Mouse (Mus musculus): ENCODE measurements around the gene Crip3. TPM values are rescaled to one million over a fixed set of nuclear protein-coding genes. Genes with fewer than 3 reads are reported as not detected.

Gene Crip3
- polyA plus RNA-seq (2012; rRNA removed), result 0.13 and 0.15 TPM in 2 replicates

DNA sequence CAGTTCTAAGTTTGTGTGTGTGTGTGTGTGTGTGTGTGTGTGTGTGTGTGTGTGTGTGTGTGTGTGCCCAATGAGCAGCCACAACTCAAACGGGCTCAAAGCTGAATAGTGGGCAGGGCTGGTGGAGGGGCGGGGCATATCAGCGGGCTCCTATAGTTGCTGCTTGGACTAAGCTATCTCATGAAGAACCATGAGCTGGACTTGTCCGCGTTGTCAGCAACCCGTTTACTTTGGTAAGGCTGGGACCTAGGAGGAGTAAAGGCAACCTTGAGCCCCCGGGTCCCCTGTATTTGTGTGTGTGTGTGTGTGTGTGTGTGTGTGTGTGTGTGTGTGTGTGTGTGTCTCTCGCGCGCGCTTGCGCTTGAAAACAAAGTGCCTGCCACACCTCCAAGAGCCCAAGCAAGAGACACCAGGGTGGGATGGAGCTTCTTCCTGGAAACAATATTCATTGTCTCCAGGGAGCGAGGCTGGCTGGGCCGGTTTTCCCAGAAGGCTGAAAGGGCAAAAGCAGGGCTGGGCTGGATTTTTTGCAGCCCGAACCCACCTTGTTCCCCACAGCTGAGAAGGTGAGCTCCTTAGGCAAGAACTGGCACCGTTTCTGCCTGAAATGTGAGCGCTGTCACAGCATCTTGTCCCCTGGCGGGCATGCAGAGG lies at the start of gene Crip3:
Crip3 (plus strand) TSS at position 166 of the 654 bp plus-strand sequence.

DNA sequence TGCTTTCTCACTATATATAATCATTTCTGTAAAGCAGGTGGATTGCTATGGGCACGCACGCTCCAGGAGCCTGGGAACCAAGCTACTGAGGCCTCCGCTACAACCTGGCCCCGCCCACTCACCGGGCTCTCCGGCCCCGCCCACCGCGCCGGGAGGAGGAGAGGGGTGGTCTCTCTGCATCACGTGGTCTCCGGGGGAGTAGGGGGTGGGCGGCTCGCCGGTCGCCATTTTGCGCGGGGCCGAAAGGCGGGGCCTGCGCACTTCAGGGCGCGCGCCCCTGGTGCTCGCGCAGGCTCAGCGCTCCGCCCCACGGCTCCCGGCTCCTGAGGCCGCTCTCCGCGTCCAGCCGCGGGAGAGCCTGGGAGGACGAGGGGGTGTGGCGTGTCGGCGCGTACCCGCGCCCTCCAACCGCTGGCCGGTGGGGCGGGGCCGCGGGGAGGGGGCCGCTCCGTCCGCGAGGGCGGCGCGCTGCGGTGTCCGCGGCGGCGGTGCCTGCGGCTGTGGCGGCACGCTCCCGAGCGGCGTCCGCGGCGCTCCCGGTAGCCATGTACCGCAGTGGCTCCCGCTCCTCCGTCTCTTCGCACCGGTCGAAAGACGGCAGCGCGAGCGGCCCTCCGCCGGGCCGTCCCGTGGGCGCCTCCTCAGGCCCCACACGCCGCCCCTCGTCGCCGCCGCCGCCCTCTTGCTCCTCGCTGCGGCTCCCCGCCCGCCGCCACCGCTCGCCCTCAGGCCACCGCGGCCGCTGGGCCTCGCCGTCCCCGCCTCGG lies 45.2 kb upstream of the Crip3 start, which contains the start of gene Zfp318:
Zfp318 (plus strand) TSS at position 438 of the 767 bp plus-strand sequence.

DNA sequence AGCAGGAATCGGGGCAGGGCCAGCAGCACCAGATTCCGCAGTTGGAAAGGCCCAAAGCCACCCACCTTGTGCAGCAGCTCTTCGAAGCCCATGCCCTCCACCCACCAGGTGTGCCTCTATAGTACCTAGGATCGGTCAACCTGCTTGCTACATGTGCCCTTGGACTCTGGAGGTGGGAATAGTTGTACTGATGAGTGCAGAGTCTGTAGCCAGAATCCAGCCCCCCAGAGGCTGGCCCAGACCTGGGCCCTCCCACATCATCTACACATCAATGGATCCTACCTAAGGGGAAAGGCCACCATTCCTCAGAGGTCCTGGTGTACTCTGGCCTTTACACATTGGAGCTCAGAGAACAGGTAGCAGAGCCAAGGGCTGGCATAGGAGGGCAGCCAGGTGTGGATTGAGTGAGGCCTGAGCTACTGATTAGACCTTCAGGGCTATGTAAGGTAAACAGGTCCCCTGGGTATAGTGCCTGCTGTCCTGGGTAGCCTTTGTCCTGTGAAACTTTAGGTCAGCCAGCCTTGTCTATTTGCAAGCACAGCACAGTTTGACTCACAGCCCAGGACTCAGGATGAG lies 9.7 kb downstream of the Crip3 start, which contains the start of gene Slc22a7:
Slc22a7 (minus strand) TSS at position 160 of the 576 bp plus-strand sequence.

Other genes starting within 250 kb of the Crip3 start
- gene Polh, start 226.3 kb upstream of the Crip3 start, polyA plus RNA-seq (2012; rRNA removed), result 9.0 and 10.6 TPM in 2 replicates
- 14.0 and 17.2 TPM in 2 replicates for gene Xpo5, start 226.1 kb upstream of the Crip3 start, polyA plus RNA-seq (2012; rRNA removed)
- gene Polr1c, start 180.9 kb upstream of the Crip3 start, polyA plus RNA-seq (2012; rRNA removed), result 39.7 and 46.5 TPM in 2 replicates
- gene Yipf3, start 180.8 kb upstream of the Crip3 start, polyA plus RNA-seq (2012; rRNA removed), result 18.4 and 21.3 TPM in 2 replicates
- gene Lrrc73, start 175.4 kb upstream of the Crip3 start, polyA plus RNA-seq (2012; rRNA removed), result 0.16 and 0.18 TPM in 2 replicates
- gene Tjap1, start 145.9 kb upstream of the Crip3 start, polyA plus RNA-seq (2012; rRNA removed), result 10.6 and 11.4 TPM in 2 replicates
- 0.01 and 0.06 TPM in 2 replicates for gene Dlk2, start 131.5 kb upstream of the Crip3 start, polyA plus RNA-seq (2012; rRNA removed)
- gene Abcc10, start 100.6 kb upstream of the Crip3 start, polyA plus RNA-seq (2012; rRNA removed), result 1.3 and 1.7 TPM in 2 replicates
- gene Zfp318, start 45.2 kb upstream of the Crip3 start, polyA plus RNA-seq (2012; rRNA removed), result 2.3 and 2.6 TPM in 2 replicates
- gene Slc22a7, start 9.5 kb downstream of the Crip3 start, polyA plus RNA-seq (2012; rRNA removed), result not detected in 2 replicates
- gene Ttbk1, start 58.7 kb downstream of the Crip3 start, polyA plus RNA-seq (2012; rRNA removed), result 0.01 TPM in 2 replicates
- 14.7 and 15.5 TPM in 2 replicates for gene Dnph1, start 67.8 kb downstream of the Crip3 start, polyA plus RNA-seq (2012; rRNA removed)
- gene Cul9, start 117.5 kb downstream of the Crip3 start, polyA plus RNA-seq (2012; rRNA removed), result 0.53 and 0.63 TPM in 2 replicates
- gene Srf, start 127.2 kb downstream of the Crip3 start, polyA plus RNA-seq (2012; rRNA removed), result 15.7 and 15.8 TPM in 2 replicates
- gene Ptk7, start 200.6 kb downstream of the Crip3 start, polyA plus RNA-seq (2012; rRNA removed), result 3.6 and 3.7 TPM in 2 replicates
- 3.3 and 4.2 TPM in 2 replicates for gene Klc4, start 217.1 kb downstream of the Crip3 start, polyA plus RNA-seq (2012; rRNA removed)
- 35.6 and 37.0 TPM in 2 replicates for gene Mrpl2, start 217.3 kb downstream of the Crip3 start, polyA plus RNA-seq (2012; rRNA removed)
- 13.2 and 13.9 TPM in 2 replicates for gene Cul7, start 221.4 kb downstream of the Crip3 start, polyA plus RNA-seq (2012; rRNA removed)
- 21.1 and 24.2 TPM in 2 replicates for gene Rrp36, start 245.4 kb downstream of the Crip3 start, polyA plus RNA-seq (2012; rRNA removed)
- 38.2 and 43.8 TPM in 2 replicates for gene Mea1, start 249.9 kb downstream of the Crip3 start, polyA plus RNA-seq (2012; rRNA removed)